Mouse (Mus musculus) layer of hippocampus, postnatal 36 days (tissue): ENCODE measurements around the gene Apoc1. TPM values are rescaled to one million over a fixed set of nuclear protein-coding genes. Genes with fewer than 3 reads are reported as not detected.

Experiments used
- total RNA-seq, 2 experiments: library from RNA; stranded (reverse); gene quantifications; 2 replicates each; pipeline ENCODE4 v1.2.3; 2021

Apoc1 gene
- total RNA-seq, 2 experiments from 2014 or later, result 4.6 to 5.7 TPM

Other genes with a start within 250 kb of the Apoc1 start
- gene Mark4, start 233.8 kb downstream of the Apoc1 start, total RNA-seq, result 100 to 1,000 TPM in 1 of 2 experiments, 10 to 100 TPM in 1; 90.6 to 102 TPM
- under 1 TPM; 0.18 to 0.20 TPM for gene Exoc3l2, start 229.3 kb downstream of the Apoc1 start, total RNA-seq
- gene Bloc1s3, start 184.3 kb downstream of the Apoc1 start, total RNA-seq, result 1 to 10 TPM; 6.8 to 6.9 TPM
- 10 to 100 TPM; 19.8 to 21.5 TPM for gene Trappc6a, start 184.3 kb downstream of the Apoc1 start, total RNA-seq
- gene Nkpd1, start 174.8 kb downstream of the Apoc1 start, total RNA-seq, result under 1 TPM; 0.37 to 0.48 TPM
- gene Ppp1r37, start 129.6 kb downstream of the Apoc1 start, total RNA-seq, result 100 to 1,000 TPM; 113 to 120 TPM
- under 1 TPM; 0.33 to 0.75 TPM for gene Zfp296, start 115.4 kb downstream of the Apoc1 start, total RNA-seq
- 10 to 100 TPM; 44.2 to 46.1 TPM for gene Gemin7, start 115.1 kb downstream of the Apoc1 start, total RNA-seq
- gene Clasrp, start 88.2 kb downstream of the Apoc1 start, total RNA-seq, result 100 to 1,000 TPM in 1 of 2 experiments, 10 to 100 TPM in 1; 90.1 to 103 TPM
- gene Relb, start 63.2 kb downstream of the Apoc1 start, total RNA-seq, result 10 to 100 TPM in 1 of 2 experiments, 1 to 10 TPM in 1; 7.3 to 10.2 TPM
- gene Clptm1, start 27.6 kb downstream of the Apoc1 start, total RNA-seq, result 100 to 1,000 TPM; 131 to 144 TPM
- not detected for gene Apoc2, start 14.7 kb downstream of the Apoc1 start, total RNA-seq
- gene Gm44805, start 11.2 kb downstream of the Apoc1 start, total RNA-seq, result not detected
- not detected for gene Apoc4, start 11.2 kb downstream of the Apoc1 start, total RNA-seq
- gene Apoe, start 6.5 kb upstream of the Apoc1 start, total RNA-seq, result 1,000 to 10,000 TPM; 2,147 to 2,303 TPM
- gene Tomm40, start 22.8 kb upstream of the Apoc1 start, total RNA-seq, result 100 to 1,000 TPM; 110 to 115 TPM
- 1 to 10 TPM; 5.2 to 5.8 TPM for gene Nectin2, start 57.8 kb upstream of the Apoc1 start, total RNA-seq
- 1 to 10 TPM; 9.5 to 9.8 TPM for gene Bcam, start 78.4 kb upstream of the Apoc1 start, total RNA-seq
- gene Cblc, start 104.1 kb upstream of the Apoc1 start, total RNA-seq, result not detected
- gene Bcl3, start 130.1 kb upstream of the Apoc1 start, total RNA-seq, result 1 to 10 TPM in 1 of 2 experiments, under 1 TPM in 1; 0.32 to 1.4 TPM
- 1 to 10 TPM; 1.2 to 1.9 TPM for gene Gm19345, start 159.3 kb upstream of the Apoc1 start, total RNA-seq
- gene Ceacam16, start 168.6 kb upstream of the Apoc1 start, total RNA-seq, result not detected
- not detected for gene Ceacam19, start 195.3 kb upstream of the Apoc1 start, total RNA-seq
- gene Pvr, start 228.5 kb upstream of the Apoc1 start, total RNA-seq, result 10 to 100 TPM; 11.5 to 14.9 TPM